Mouse (Mus musculus): ENCODE results near the gene C1qtnf7. TPM values are rescaled to one million over a fixed set of nuclear protein-coding genes. Genes with fewer than 3 reads are reported as not detected.

C1qtnf7 gene
- polyA plus RNA-seq, 1 experiment, result 1.1 TPM

GRCm38 (mm10) chr5:43538322-43539167 is 23.2 kb downstream of the C1qtnf7 start:
- WGBS, result 73% methylated on average over 14 of the region's 14 CpGs
- no peak for DNase-seq (ENCODE audit: low read depth, low spot score)

- WGBS, result 27% methylated on average over 3 of the region's 3 CpGs
Measured at GRCm38 (mm10) chr5:43539168-43539516, 23.8 kb downstream of the C1qtnf7 start.

DNA sequence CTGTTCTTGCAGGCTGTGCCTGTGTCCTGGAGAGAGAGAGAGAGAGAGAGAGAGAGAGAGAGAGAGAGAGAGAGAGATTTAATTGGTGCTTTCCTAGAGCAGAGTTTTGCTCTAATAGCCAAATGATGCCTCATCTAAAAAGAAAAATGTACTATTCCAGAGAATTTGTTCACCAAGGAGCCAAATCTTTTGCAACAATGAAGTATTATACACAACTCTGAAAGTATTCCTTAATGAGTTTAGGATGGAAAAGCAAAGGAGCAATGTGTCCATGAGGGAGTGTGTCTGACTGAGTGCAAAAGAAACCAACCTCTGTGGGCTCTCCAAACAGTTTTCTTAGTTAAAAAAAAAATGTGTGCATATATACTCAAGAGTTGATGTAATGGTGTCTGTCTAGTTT is 24.5 kb downstream of the C1qtnf7 start:
- DNase-seq (ENCODE audit: low read depth, low spot score), result no peak

More at GRCm38 (mm10) chr5:43539168-43539516, 23.8 kb downstream of the C1qtnf7 start:
- no peak for DNase-seq (ENCODE audit: low read depth, low spot score)

DNA sequence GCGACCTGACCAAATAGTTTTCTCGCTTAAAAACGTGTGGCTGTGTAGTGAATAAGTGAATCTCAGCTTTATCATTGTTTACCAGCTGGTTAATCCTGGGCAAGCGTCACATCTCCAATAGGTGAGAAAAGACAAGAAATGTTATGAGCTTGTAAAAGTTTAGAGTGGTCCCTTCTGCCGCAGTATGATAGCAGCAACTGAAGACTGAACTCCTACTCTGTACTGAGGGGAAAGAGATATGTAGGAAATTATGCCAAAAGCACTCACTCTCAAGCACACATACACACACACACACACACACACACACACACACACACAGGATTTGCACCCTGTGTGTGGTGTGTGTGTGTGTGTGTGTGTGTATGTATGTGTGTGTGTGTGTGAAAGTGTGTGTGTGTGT is 26.2 kb downstream of the C1qtnf7 start:
- no peak for DNase-seq (ENCODE audit: low read depth, low spot score)
- WGBS, result 74% methylated on average over 5 of the region's 5 CpGs

- 56% methylated on average over 7 of the region's 7 CpGs for WGBS
Measured at GRCm38 (mm10) chr5:43542246-43542845, 27.0 kb downstream of the C1qtnf7 start.

GRCm38 (mm10) chr5:43549951-43550350 is 34.6 kb downstream of the C1qtnf7 start:
- no peak for DNase-seq (ENCODE audit: low read depth, low spot score)
- WGBS, result 16% methylated on average over 4 of the region's 4 CpGs

More at GRCm38 (mm10) chr5:43542246-43542845, 27.0 kb downstream of the C1qtnf7 start:
- DNase-seq (ENCODE audit: low read depth, low spot score), result no peak

- 3% methylated on average over 4 of the region's 4 CpGs for WGBS
- no peak for DNase-seq (ENCODE audit: low read depth, low spot score)
Measured at GRCm38 (mm10) chr5:43550444-43550843, 35.1 kb downstream of the C1qtnf7 start.

- no peak for DNase-seq (ENCODE audit: low read depth, low spot score)
- 8% methylated on average over 2 of the region's 2 CpGs for WGBS
Measured at GRCm38 (mm10) chr5:43554871-43555270, 39.5 kb downstream of the C1qtnf7 start.

GRCm38 (mm10) chr5:43555406-43555805 is 40.1 kb downstream of the C1qtnf7 start:
- DNase-seq (ENCODE audit: low read depth, low spot score), result no peak
- 85% methylated on average over 6 of the region's 6 CpGs for WGBS

DNA sequence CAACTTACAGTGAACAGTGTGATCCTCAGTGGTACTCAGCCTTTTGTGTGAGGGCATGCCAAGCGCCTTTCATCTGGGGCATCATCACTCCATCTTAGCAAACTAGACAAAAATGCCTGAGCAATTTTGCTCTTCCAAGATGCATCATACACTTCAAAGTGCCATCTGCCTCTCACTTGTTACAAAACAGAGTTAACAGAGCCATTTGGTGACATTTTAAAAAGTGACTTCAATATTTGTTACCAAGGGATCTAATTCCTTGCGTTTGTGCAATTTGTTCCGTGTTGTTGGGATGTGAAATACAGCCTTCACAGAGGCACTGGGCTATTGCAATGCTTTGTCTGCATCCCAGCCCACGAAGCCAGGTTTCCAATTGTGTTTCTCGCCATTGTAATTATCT is 42.1 kb downstream of the C1qtnf7 start:
- no peak for DNase-seq (ENCODE audit: low read depth, low spot score)
- WGBS, result 88% methylated on average over 5 of the region's 5 CpGs

GRCm38 (mm10) chr5:43561639-43562252 is 46.4 kb downstream of the C1qtnf7 start:
- DNase-seq (ENCODE audit: low read depth, low spot score), result no peak
- 9% methylated on average over 2 of the region's 2 CpGs for WGBS

- no peak for DNase-seq (ENCODE audit: low read depth, low spot score)
- WGBS, result 11% methylated on average over 3 of the region's 3 CpGs
Measured at GRCm38 (mm10) chr5:43569720-43570359, 54.5 kb downstream of the C1qtnf7 start.

- 46% methylated on average over 2 of the region's 2 CpGs for WGBS
- DNase-seq (ENCODE audit: low read depth, low spot score), result no peak
Measured at GRCm38 (mm10) chr5:43582876-43583275, 67.5 kb downstream of the C1qtnf7 start.

DNA sequence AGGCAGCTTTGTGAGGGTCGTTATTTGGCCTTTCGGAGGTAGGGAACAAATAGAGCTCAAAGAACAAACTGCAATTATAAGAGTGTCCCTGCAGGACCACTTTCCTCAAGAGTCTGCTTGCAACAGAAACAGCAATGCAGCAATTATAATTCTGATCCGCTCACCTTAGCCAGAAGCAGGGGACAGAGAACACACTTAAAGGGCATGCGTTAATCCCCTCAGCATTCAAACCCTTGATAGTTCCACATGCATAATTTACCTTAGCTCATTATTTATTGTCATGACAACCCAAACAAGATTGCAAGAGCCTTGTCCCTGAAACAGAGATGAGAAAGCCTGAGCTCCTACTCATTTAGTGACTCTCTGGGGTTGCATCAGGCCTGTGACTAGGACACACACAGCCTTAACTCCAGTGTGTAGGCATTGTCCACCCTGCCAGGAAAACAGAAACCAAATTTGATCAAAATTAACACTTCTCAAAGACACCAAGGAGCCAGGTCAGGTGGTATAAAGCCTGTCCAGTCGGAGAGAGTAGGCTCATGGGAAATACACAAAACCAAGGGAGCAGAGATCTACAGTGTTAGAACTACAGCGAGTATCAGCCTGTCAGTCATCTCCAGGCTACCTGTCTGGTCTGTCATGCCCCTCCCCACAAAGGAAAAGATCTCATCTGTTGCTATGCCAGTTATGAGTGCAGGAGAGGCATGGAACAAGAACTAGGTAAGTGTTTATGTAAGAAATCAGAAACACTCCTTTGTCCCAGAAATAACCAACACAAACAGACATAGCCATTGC is 68.2 kb downstream of the C1qtnf7 start:
- DNase-seq (ENCODE audit: low read depth, low spot score), result no peak
- 89% methylated on average over 6 of the region's 6 CpGs for WGBS

- DNase-seq (ENCODE audit: low read depth, low spot score), result no peak
- 2% methylated on average over 1 of the region's 1 CpGs for WGBS
Measured at GRCm38 (mm10) chr5:43584464-43584863, 69.1 kb downstream of the C1qtnf7 start.

- no peak for DNase-seq (ENCODE audit: low read depth, low spot score)
- 43% methylated on average over 11 of the region's 11 CpGs for WGBS
Measured at GRCm38 (mm10) chr5:43585406-43586245, 70.3 kb downstream of the C1qtnf7 start.

DNA sequence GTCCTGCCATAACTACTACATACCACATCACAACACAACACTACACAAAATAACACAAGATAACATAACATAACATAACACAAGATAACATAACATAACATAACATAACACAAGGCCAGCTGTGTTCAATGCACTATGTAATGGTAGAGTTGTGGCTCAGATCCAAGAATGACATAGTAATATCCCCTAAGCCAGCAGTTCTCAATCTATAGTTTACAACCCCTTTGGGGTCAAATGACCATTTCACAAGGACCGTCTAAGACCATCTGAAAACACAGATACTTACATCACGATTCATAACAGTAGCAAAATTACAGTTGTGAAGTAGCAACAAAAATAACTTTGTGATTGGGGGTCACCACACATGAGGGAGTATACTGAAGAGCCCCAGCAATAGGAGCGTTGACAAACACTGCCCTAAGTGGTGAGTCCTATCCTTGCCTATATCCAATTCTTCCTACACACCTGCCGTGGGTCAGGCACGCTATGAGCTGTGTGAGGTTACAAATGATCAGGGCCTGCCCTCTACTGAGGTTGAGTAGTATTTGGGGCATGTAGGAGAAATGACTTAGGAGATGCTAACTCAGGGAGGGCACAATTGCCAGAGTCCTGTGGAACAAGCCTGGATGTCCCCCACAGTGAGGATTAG is 73.6 kb downstream of the C1qtnf7 start:
- no peak for DNase-seq (ENCODE audit: low read depth, low spot score)
- 66% methylated on average over 5 of the region's 5 CpGs for WGBS

DNA sequence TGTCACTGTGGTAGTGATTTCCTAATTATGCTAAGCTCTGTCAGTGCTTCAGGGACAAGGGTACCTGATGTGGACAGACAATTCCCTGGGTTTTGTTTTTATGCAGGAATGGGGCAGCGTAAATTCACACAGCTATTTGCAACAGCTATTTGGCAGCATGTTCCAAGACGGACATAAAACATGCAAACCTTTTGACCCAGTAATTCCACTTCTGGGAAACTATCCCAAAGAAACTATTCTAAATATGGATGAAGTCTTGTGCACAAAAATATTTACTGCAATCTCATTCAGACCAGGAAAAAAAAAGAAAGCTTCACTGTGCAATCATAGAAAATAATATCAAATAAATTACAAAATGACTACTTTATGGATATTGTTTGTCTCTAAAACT is 74.1 kb downstream of the C1qtnf7 start:
- no peak for DNase-seq (ENCODE audit: low read depth, low spot score)
- 48% methylated on average over 2 of the region's 2 CpGs for WGBS
